Mouse (Mus musculus) embryonic facial prominence, embryonic 15.5 days (tissue): ENCODE measurements around the gene Dnajb5. TPM values are rescaled to one million over a fixed set of nuclear protein-coding genes. Genes with fewer than 3 reads are reported as not detected.
A peak's percentile ranks its signal among the peaks of the same experiment; 100 is the strongest.

Experiments
- ATAC-seq: fragments of 200-750 bp; cut with Nextera tagmentation; 2 replicates; pipeline ENCODE4 v1.8.0; 2017; ENCODE audit warnings: low read depth, moderate TSS enrichment; ENCODE audit not compliant: insufficient number of reproducible peaks, low FRiP score, low TSS enrichment
- H3K27ac ChIP-seq: fragments of 300-500 bp; sonication (generic); replicated peaks from 2 replicates; pipeline ENCODE4 v1.5.1; 2015; ENCODE audit warnings: mild to moderate bottlenecking, inconsistent platforms
- H3K27me3 ChIP-seq: fragments of 300-500 bp; sonication (generic); 2 replicates; pipeline ENCODE4 v1.6.1; 2015; ENCODE audit warnings: inconsistent platforms
- H3K36me3 ChIP-seq: fragments of 300-500 bp; sonication (generic); 2 replicates; pipeline ENCODE4 v1.6.1; 2015; ENCODE audit warnings: mild to moderate bottlenecking, inconsistent platforms
- H3K4me1 ChIP-seq: fragments of 300-500 bp; sonication (generic); 2 replicates; pipeline ENCODE4 v1.6.1; 2015; ENCODE audit warnings: inconsistent platforms
- H3K4me2 ChIP-seq: fragments of 300-500 bp; sonication (generic); replicated peaks from 2 replicates; pipeline ENCODE4 v1.6.1; 2015; ENCODE audit warnings: mild to moderate bottlenecking, inconsistent platforms
- H3K4me3 ChIP-seq: fragments of 300-500 bp; sonication (generic); replicated peaks from 2 replicates; pipeline ENCODE4 v1.5.1; 2015; ENCODE audit warnings: mild to moderate bottlenecking, inconsistent platforms
- H3K9ac ChIP-seq: fragments of 300-500 bp; sonication (generic); 2 replicates; pipeline ENCODE4 v1.6.1; 2015; ENCODE audit warnings: inconsistent platforms
- H3K9me3 ChIP-seq: fragments of 300-500 bp; sonication (generic); replicated peaks from 2 replicates; pipeline ENCODE4 v1.6.1; 2016; ENCODE audit warnings: inconsistent platforms
- WGBS: fragments of 180-500 bp; shearing (Covaris S2); methylation state at CpG from one replicate; pipeline ENCODE4 v1.1.7; 2015; 5-methylcytosine and 5-hydroxymethylcytosine counted together
- polyA plus RNA-seq: library from polyadenylated mRNA; unstranded; fragments of >200 nt; fragmentation: Nextera tagmentation; extraction: Ambion mirVana; gene quantifications from 2 replicates; pipeline ENCODE4 v1.2.1, GENCODE M21; 2015

Gene Dnajb5
- 10.4 and 11.6 TPM in 2 replicates for polyA plus RNA-seq

- under 1% methylated on average over 35 of the region's 39 CpGs for WGBS
- H3K9me3 ChIP-seq: no peaks in the 10 kb centered on the region
- peak within 1 kb of the TSS; percentile 90 for H3K27ac ChIP-seq
- H3K27me3 ChIP-seq: no peaks in the 10 kb centered on the region; the same call in 1 of the 2 replicates
- peak; percentile 97 for ATAC-seq
- peak within 1 kb of the TSS; percentile 75 for H3K9ac ChIP-seq
- H3K36me3 ChIP-seq: no peaks in the 10 kb centered on the region
- H3K4me1 ChIP-seq: peaks cover 38% of the 10 kb centered on the region
- peak within 1 kb of the TSS; percentile 68 for H3K4me2 ChIP-seq
- peak within 1 kb of the TSS; percentile 89 for H3K4me3 ChIP-seq
These were observed at the start of gene Dnajb5 for GRCm38 (mm10) chr4:42949676-42950051. TSS of gene Dnajb5 (plus strand) at chr4:42949814.

DNA sequence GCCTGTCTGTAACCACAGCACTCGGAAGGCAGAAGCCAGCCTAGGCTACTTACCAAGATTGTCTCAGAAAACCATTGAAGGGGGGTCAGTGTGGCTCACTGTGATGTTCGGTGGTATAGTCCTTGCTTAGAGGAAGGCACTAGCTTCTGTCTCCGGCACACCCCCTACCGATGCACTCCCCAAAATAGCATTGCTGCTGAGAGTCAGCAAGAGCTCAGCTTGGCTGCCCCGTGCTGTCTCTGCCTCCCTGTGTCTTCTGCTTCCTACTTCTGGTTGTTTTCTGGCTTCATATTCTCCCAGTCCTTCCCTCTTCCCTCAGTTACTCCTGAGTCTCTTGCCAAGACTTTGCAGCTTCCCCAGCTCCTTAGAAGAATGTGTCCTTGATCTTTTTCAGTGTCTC, 48.7 kb upstream of the Dnajb5 start:
- H3K4me3 ChIP-seq: no peak overlapping the region
- no peak overlapping the region for H3K27ac ChIP-seq
- H3K9me3 ChIP-seq: no peaks in the 10 kb centered on the region
- H3K4me1 ChIP-seq: no peaks in the 10 kb centered on the region
- no peak overlapping the region for H3K9ac ChIP-seq
- no peak for ATAC-seq
- H3K36me3 ChIP-seq: no peaks in the 10 kb centered on the region
- H3K4me2 ChIP-seq: no peak overlapping the region
- no peaks in the 10 kb centered on the region for H3K27me3 ChIP-seq
- WGBS: 54% methylated on average over 5 of the region's 5 CpGs

DNA sequence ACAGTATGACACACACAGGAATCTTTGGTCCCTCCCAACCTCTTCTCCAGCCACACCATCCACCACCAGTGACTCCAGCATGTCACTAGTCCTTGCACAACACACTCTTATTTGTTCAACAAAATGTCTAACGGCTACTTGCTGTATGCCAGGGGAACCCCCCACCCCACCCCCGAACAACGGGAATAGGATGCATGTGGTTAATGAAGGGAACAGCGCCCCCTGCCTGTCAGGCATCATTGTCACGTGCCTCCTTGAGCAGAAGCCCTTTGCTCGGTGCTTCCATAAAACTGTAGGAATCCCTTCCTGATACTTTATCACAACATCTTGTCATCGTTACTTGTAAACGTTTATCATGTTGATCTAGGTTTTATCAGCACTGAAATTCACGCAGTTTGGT, 47.4 kb upstream of the Dnajb5 start:
- no peak overlapping the region for H3K4me3 ChIP-seq
- WGBS: 52% methylated on average over 9 of the region's 9 CpGs
- no peak overlapping the region for H3K4me2 ChIP-seq
- H3K27me3 ChIP-seq: no peaks in the 10 kb centered on the region
- H3K36me3 ChIP-seq: no peaks in the 10 kb centered on the region
- H3K4me1 ChIP-seq: no peaks in the 10 kb centered on the region
- ATAC-seq: no peak
- H3K27ac ChIP-seq: no peak overlapping the region
- H3K9me3 ChIP-seq: no peaks in the 10 kb centered on the region
- no peak overlapping the region for H3K9ac ChIP-seq

- Histone ChIP-seq H3K4me3 (no peak overlapping the region), H3K9ac (no peak overlapping the region), H3K4me2 (no peak overlapping the region), H3K9me3 (no peaks in the 10 kb centered on the region), H3K27me3 (no peaks in the 10 kb centered on the region), H3K27ac (no peak overlapping the region), H3K36me3 (no peaks in the 10 kb centered on the region), H3K4me1 (no peaks in the 10 kb centered on the region)
- 85% methylated on average over 5 of the region's 5 CpGs for WGBS
- ATAC-seq: no peak
These were observed 46.9 kb upstream of the Dnajb5 start for GRCm38 (mm10) chr4:42902730-42903129.

DNA sequence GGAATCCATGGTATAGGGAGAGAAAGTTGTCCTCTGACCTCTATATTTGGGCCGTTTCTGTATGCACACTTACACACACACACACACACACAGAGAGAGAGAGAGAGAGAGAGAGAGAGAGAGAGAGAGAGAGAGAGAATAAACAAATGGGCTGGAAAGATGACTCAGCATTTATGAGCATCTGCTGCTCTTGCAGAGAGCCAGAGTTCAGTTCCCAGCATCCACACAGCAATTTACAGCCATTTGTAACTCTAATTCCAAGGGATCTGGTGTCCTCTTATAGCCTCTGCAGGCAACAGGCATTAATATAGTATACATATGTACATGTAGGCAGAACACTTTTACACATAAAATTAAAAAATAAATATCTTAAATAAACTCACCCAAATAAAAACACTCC, 45.7 kb upstream of the Dnajb5 start:
- H3K9ac ChIP-seq: no peak overlapping the region
- no peak overlapping the region for H3K27ac ChIP-seq
- no peak overlapping the region for H3K4me2 ChIP-seq
- no peaks in the 10 kb centered on the region for H3K9me3 ChIP-seq
- H3K27me3 ChIP-seq: no peaks in the 10 kb centered on the region
- 79% methylated on average over 1 of the region's 1 CpGs for WGBS
- no peak for ATAC-seq
- no peaks in the 10 kb centered on the region for H3K4me1 ChIP-seq
- no peaks in the 10 kb centered on the region for H3K36me3 ChIP-seq
- H3K4me3 ChIP-seq: no peak overlapping the region

GRCm38 (mm10) chr4:42904523-42904922, 45.1 kb upstream of the Dnajb5 start:
- Histone ChIP-seq H3K27me3 (no peaks in the 10 kb centered on the region), H3K4me1 (no peaks in the 10 kb centered on the region), H3K9me3 (no peaks in the 10 kb centered on the region), H3K36me3 (no peaks in the 10 kb centered on the region), H3K4me3 (no peak overlapping the region), H3K4me2 (no peak overlapping the region), H3K27ac (no peak overlapping the region), H3K9ac (no peak overlapping the region)
- ATAC-seq: no peak
- 87% methylated on average over 3 of the region's 3 CpGs for WGBS

- Histone ChIP-seq H3K4me3 (no peak overlapping the region), H3K36me3 (no peaks in the 10 kb centered on the region), H3K9me3 (no peaks in the 10 kb centered on the region), H3K27me3 (no peaks in the 10 kb centered on the region), H3K4me1 (no peaks in the 10 kb centered on the region), H3K4me2 (no peak overlapping the region), H3K9ac (no peak overlapping the region), H3K27ac (no peak overlapping the region)
- no peak for ATAC-seq
- WGBS: 72% methylated on average over 6 of the region's 6 CpGs
These were observed 44.6 kb upstream of the Dnajb5 start for GRCm38 (mm10) chr4:42904966-42905365.

DNA sequence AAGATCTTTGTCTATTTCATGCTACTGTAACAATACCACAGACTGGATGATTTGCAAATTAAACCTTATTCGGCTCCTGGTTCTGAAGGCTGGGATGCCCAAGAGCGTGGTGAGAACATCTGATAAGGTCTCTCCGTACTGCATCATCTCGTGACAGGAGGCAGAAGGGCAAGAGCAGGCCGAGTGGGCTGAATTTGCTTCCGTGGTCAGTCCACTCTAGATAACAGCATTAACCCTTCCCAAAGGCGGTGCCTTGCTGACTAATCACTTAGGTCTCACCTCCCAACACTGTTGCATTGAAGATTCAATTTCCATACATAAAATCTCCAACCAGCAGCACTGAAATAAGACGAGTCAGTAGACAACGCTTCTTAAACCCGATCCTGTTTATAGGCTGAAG, 36.2 kb upstream of the Dnajb5 start:
- 48% methylated on average over 10 of the region's 10 CpGs for WGBS
- no peak for ATAC-seq
- Histone ChIP-seq H3K36me3 (no peaks in the 10 kb centered on the region), H3K4me1 (peaks cover 11% of the 10 kb centered on the region), H3K9ac (no peak overlapping the region), H3K4me3 (no peak overlapping the region), H3K4me2 (no peak overlapping the region), H3K27me3 (peaks cover 39% of the 10 kb centered on the region), H3K27ac (no peak overlapping the region), H3K9me3 (no peaks in the 10 kb centered on the region)

DNA sequence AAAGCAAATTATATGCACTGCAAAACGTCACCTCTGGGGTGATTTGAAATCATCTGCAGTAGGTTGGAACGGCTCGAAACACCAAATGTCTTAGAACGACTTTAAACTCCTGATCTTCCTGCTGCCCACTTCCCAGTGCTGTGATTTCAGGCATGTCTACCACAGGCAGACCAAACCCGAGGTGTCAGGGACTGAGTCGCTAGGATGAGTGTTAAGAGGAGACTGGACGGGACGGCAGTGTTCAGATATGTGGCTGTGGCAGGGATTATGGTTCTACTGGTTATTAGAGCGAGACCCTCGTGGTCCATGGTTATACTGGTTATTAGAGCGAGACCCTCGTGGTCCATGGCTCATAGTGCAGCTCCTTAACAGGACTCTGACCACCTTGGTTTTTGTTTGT, 34.3 kb upstream of the Dnajb5 start:
- H3K4me2 ChIP-seq: no peak overlapping the region
- no peaks in the 10 kb centered on the region for H3K9me3 ChIP-seq
- H3K4me3 ChIP-seq: no peak overlapping the region
- H3K36me3 ChIP-seq: no peaks in the 10 kb centered on the region
- 80% methylated on average over 12 of the region's 12 CpGs for WGBS
- H3K4me1 ChIP-seq: peaks cover 11% of the 10 kb centered on the region
- no peak overlapping the region for H3K9ac ChIP-seq
- peaks cover 43% of the 10 kb centered on the region for H3K27me3 ChIP-seq
- no peak for ATAC-seq
- no peak overlapping the region for H3K27ac ChIP-seq

DNA sequence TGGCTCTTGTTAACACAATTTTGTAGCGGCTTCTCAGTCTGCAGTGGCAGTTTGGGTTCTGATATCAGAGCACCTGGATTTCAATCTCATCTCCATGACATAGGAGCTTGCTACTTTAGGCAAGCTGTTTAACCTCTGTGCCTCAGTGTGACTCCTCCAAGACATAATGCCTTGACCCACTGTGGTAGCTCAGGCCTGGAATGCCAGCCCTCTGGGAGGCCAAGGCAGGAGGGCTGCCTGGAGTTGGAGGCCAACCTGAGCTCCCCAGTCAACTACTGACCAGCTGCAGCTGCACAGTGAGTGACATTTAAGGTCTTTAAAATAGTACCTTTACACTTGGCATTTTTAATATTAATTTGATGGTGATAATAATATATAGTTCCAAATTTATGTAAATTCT, 33.6 kb upstream of the Dnajb5 start:
- no peaks in the 10 kb centered on the region for H3K9me3 ChIP-seq
- ATAC-seq: no peak
- peaks cover 43% of the 10 kb centered on the region for H3K27me3 ChIP-seq
- no peak overlapping the region for H3K9ac ChIP-seq
- H3K4me1 ChIP-seq: peaks cover 11% of the 10 kb centered on the region
- WGBS: 72% methylated on average over 1 of the region's 1 CpGs
- H3K27ac ChIP-seq: no peak overlapping the region
- no peaks in the 10 kb centered on the region for H3K36me3 ChIP-seq
- no peak overlapping the region for H3K4me2 ChIP-seq
- H3K4me3 ChIP-seq: no peak overlapping the region

- H3K36me3 ChIP-seq: no peaks in the 10 kb centered on the region
- H3K4me3 ChIP-seq: peak within 1 kb of the TSS; percentile 64
- ATAC-seq: peak; percentile 75
- H3K9ac ChIP-seq: peak within 1 kb of the TSS; percentile 63
- H3K27ac ChIP-seq: no peak within 1 kb of the TSS
- peaks cover 43% of the 10 kb centered on the region for H3K27me3 ChIP-seq
- peaks cover 11% of the 10 kb centered on the region for H3K4me1 ChIP-seq
- H3K4me2 ChIP-seq: peak within 1 kb of the TSS; percentile 91
- no peaks in the 10 kb centered on the region for H3K9me3 ChIP-seq
- WGBS: under 1% methylated on average over 36 of the region's 90 CpGs
These were observed 32.8 kb upstream of the Dnajb5 start, which contains the start of gene Phf24 for GRCm38 (mm10) chr4:42916617-42917401. TSS of gene Phf24 (plus strand) at chr4:42916660.

DNA sequence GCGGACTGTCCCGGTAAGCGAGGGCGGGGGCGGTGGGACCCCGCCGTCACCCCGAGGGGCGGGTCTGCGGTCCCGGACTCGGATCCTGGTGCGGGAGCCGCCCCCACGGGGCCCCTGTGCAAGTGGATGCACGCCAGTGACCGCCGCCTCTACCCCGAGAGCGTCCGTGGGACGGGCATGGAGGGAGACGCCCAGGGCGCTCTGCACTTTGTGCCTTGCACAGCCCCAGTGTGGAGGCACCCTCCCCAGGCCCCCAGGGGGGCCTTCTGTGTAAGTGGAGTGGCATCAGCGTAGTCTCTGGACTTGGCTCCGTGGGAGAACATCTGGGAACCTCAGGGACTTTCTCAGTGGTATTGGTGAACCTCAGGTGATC, 32.2 kb upstream of the Dnajb5 start:
- ATAC-seq: no peak
- Histone ChIP-seq H3K4me2 (peak overlapping the region; percentile 91), H3K9me3 (no peaks in the 10 kb centered on the region), H3K27me3 (peaks cover 43% of the 10 kb centered on the region), H3K36me3 (no peaks in the 10 kb centered on the region), H3K27ac (no peak overlapping the region), H3K4me1 (peaks cover 11% of the 10 kb centered on the region), H3K4me3 (peak overlapping the region; percentile 64), H3K9ac (peak overlapping the region; percentile 63)
- 2% methylated on average over 23 of the region's 26 CpGs for WGBS
